Mouse (Mus musculus) liver, adult 2 months (tissue): Measurements from ENCODE around the gene Pold2. TPM values are rescaled to one million over a fixed set of nuclear protein-coding genes. Genes with fewer than 3 reads are reported as not detected.

Source experiments
- DNase-seq: peaks from one replicate; pipeline ENCODE4 v3.0.0-alpha.2; 2011; ENCODE audit warnings: low read depth, low spot score; ENCODE audit errors: extremely low read depth
- H3K27ac ChIP-seq: fragments of 200-500 bp; replicated peaks from 2 replicates; pipeline ENCODE4 v1.5.1; 2012; ENCODE audit warnings: low read depth, mild to moderate bottlenecking, control low read depth, inconsistent platforms, low read length; ENCODE audit not compliant: insufficient read depth
- H3K27me3 ChIP-seq: fragments of 200-500 bp; 2 replicates; pipeline ENCODE4 v1.6.1; 2012; ENCODE audit warnings: mild to moderate bottlenecking, moderate library complexity, low read length, inconsistent platforms; ENCODE audit not compliant: control insufficient read depth, insufficient read depth
- H3K36me3 ChIP-seq: fragments of 200-500 bp; 2 replicates; pipeline ENCODE4 v1.6.1; 2012; ENCODE audit warnings: low read length, inconsistent platforms; ENCODE audit not compliant: control insufficient read depth, insufficient read depth
- H3K4me1 ChIP-seq: fragments of 200-500 bp; 2 replicates; pipeline ENCODE4 v1.6.1; 2011; ENCODE audit warnings: low read length; ENCODE audit not compliant: control insufficient read depth, insufficient read depth
- H3K4me3 ChIP-seq: fragments of 200-500 bp; 2 replicates; pipeline ENCODE4 v1.5.1; 2011; ENCODE audit warnings: low read depth, mild to moderate bottlenecking, control low read depth, low read length, moderate library complexity; ENCODE audit not compliant: insufficient read depth
- H3K79me2 ChIP-seq: fragments of 200-500 bp; 2 replicates; pipeline ENCODE4 v1.6.1; 2012; ENCODE audit warnings: inconsistent platforms, mild to moderate bottlenecking, low read length, moderate library complexity; ENCODE audit not compliant: control insufficient read depth, insufficient read depth
- H3K9ac ChIP-seq: fragments of 200-500 bp; 2 replicates; pipeline ENCODE4 v1.6.1; 2012; ENCODE audit warnings: low read depth, mild to moderate bottlenecking, control low read depth, inconsistent platforms, low read length
- CTCF ChIP-seq: fragments of 200-500 bp; IDR thresholded peaks from 2 replicates; pipeline ENCODE4 v1.5.1; 2011; ENCODE audit warnings: low read depth, low read length, control low read depth
- POLR2A ChIP-seq: fragments of 200-500 bp; IDR thresholded peaks from 2 replicates; pipeline ENCODE4 v1.6.1; 2011; ENCODE audit warnings: low read length, control low read depth; ENCODE audit not compliant: insufficient read depth; ENCODE audit errors: extremely low read depth
- WGBS: fragments of 180-500 bp; shearing (Covaris S2); methylation state at CpG from one replicate; pipeline ENCODE4 v1.1.7; 2018; 5-methylcytosine and 5-hydroxymethylcytosine counted together
- polyA plus RNA-seq: library from polyadenylated mRNA; depleted of rRNA; stranded (reverse); fragments of >200 nt; gene quantifications from 2 replicates; pipeline ENCODE4 v1.2.3, GENCODE M21; 2012
- total RNA-seq: library from RNA; depleted of rRNA; stranded (reverse); fragments of >200 nt; gene quantifications from 2 replicates; pipeline ENCODE4 v1.2.3, GENCODE M21; 2014

The Pold2 gene
- total and polyA plus RNA-seq, 2 experiments = 10.7 to 81.1 TPM

DNA sequence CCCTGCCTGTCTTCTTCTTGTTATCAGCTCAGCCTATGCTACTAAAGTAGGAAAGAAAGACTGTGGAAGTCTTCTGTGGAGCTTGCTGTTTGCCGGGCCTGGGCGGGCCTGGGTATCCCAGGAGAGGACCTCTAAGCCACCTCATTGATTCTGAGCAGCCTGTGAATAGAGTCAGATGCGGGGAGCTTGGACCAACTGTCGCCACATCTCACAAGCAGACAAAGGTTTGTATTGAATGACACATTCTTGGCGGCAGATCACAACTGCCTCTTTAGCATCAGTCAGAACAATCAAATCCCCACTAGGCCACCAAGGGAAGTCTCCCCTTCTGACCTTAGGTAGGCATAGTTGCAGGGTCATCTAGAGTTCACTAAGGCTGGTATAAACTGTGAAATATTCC is 9.2 kb upstream of the Pold2 start:
- Histone ChIP-seq H3K9ac (no peak overlapping the region), H3K27me3 (no peaks in the 10 kb centered on the region)

GRCm38 (mm10) chr11:5886187-5886586 is 8.1 kb upstream of the Pold2 start:
- H3K4me3 ChIP-seq = no peak overlapping the region
- no peak overlapping the region for H3K9ac ChIP-seq
- no peaks in the 10 kb centered on the region for H3K79me2 ChIP-seq
- peak; percentile 64 for TF ChIP-seq CTCF
- TF ChIP-seq POLR2A = no peak
- DNase-seq = peak; percentile 48
- H3K4me1 ChIP-seq = no peaks in the 10 kb centered on the region
- H3K27ac ChIP-seq = no peak overlapping the region
- WGBS = 13% methylated on average over 9 of the region's 9 CpGs
- H3K27me3 ChIP-seq = no peaks in the 10 kb centered on the region
- H3K36me3 ChIP-seq = no peaks in the 10 kb centered on the region

More for the DNA sequence above, 9.2 kb upstream of the Pold2 start:
- no peaks in the 10 kb centered on the region for H3K4me1 ChIP-seq
- no peak overlapping the region for H3K27ac ChIP-seq
- TF ChIP-seq CTCF = no peak
- TF ChIP-seq POLR2A = no peak
- no peak for DNase-seq
- H3K4me3 ChIP-seq = no peak overlapping the region
- 86% methylated on average over 5 of the region's 5 CpGs for WGBS
- H3K79me2 ChIP-seq = no peaks in the 10 kb centered on the region
- H3K36me3 ChIP-seq = no peaks in the 10 kb centered on the region

DNA sequence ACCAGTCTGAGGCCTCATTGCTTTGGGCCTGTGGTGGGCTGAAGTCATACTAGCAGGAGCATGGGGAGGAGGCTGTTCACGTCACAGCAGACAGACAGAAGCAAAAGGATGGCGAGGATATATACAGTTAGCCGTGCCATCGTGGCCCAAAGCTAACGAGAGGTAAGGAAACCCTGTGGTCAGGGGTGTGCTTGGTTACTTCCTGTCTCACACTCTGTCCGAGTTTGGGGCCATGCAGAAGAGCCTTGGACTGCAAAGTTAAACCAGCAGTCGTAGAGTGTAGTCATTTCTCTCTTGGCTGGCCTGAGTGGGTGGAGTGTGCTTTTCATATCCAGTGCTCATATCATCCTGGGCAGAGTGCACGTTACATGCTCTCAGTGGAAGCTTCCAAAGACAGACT is 4.4 kb upstream of the Pold2 start:
- TF ChIP-seq CTCF (no peak), POLR2A (no peak)
- 74% methylated on average over 8 of the region's 8 CpGs for WGBS
- no peaks in the 10 kb centered on the region for H3K36me3 ChIP-seq
- no peak overlapping the region for H3K27ac ChIP-seq
- H3K4me3 ChIP-seq = no peak overlapping the region
- H3K9ac ChIP-seq = no peak overlapping the region
- H3K27me3 ChIP-seq = no peaks in the 10 kb centered on the region
- no peak for DNase-seq
- no peaks in the 10 kb centered on the region for H3K4me1 ChIP-seq
- H3K79me2 ChIP-seq = no peaks in the 10 kb centered on the region

GRCm38 (mm10) chr11:5879905-5880304 is 1.8 kb upstream of the Pold2 start:
- WGBS = 47% methylated on average over 5 of the region's 5 CpGs
- Histone ChIP-seq H3K9ac (no peak overlapping the region), H3K36me3 (no peaks in the 10 kb centered on the region), H3K4me3 (no peak overlapping the region), H3K4me1 (peaks cover 2% of the 10 kb centered on the region; the same call in 1 of the 2 replicates), H3K27me3 (no peaks in the 10 kb centered on the region), H3K79me2 (no peaks in the 10 kb centered on the region), H3K27ac (no peak overlapping the region)
- peak; percentile 71 for DNase-seq
- peak; percentile 92 for TF ChIP-seq CTCF
- no peak for TF ChIP-seq POLR2A

- H3K27me3 ChIP-seq = no peaks in the 10 kb centered on the region
- no peak for TF ChIP-seq POLR2A
- peak overlapping the region; percentile 48; the same call in 1 of the 2 replicates for H3K27ac ChIP-seq
- WGBS = 21% methylated on average over 8 of the region's 8 CpGs
- H3K4me1 ChIP-seq = peaks cover 2% of the 10 kb centered on the region; the same call in 1 of the 2 replicates
- no peak overlapping the region for H3K4me3 ChIP-seq
- no peak overlapping the region for H3K9ac ChIP-seq
- DNase-seq = no peak
- no peaks in the 10 kb centered on the region for H3K79me2 ChIP-seq
- H3K36me3 ChIP-seq = no peaks in the 10 kb centered on the region
Observed at GRCm38 (mm10) chr11:5878661-5879060, 569 bp upstream of the Pold2 start.

DNA sequence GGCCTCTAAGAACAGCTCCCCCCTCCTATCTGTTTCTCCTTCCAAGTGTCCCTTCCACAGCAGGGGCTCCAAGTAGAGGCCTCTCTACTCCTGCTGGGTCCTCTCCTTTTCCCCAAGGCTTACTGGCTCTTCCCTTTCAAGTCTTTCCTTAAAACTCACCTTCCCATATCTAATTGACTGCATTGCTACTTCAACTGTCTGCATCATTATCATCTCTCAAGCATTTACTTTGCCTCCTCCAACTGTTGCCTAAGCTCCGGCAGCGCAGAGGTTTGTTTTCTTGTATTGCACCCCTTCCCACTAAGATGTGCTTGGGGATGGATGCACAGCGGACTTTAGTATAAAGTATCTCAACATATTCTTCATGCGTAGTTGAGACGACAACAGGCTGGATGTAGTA is 671 bp downstream of the Pold2 start:
- TF ChIP-seq CTCF (no peak), POLR2A (no peak)
- 2% methylated on average over 5 of the region's 5 CpGs for WGBS
- H3K27ac ChIP-seq = no peak overlapping the region

More for the DNA sequence above, 671 bp downstream of the Pold2 start:
- Histone ChIP-seq H3K4me3 (peak overlapping the region; percentile 15; the same call in 1 of the 2 replicates), H3K79me2 (no peaks in the 10 kb centered on the region), H3K9ac (0 out of 2 replicates have a peak overlapping the region, but pooled peaks have one; percentile 53), H3K36me3 (0 out of 2 replicates have a peak, but pooled peaks cover 2% of the 10 kb centered on the region), H3K27me3 (no peaks in the 10 kb centered on the region), H3K4me1 (peaks cover 2% of the 10 kb centered on the region; the same call in 1 of the 2 replicates)
- DNase-seq = no peak
